ENCODE assay signal across 24 mouse cellular contexts in genomic region chr3:104942682-104943081, GRCm38 (mm10). TPM values are rescaled to one million over a fixed set of nuclear protein-coding genes. Genes with fewer than 3 reads are reported as not detected.
DNase-seq lines count a peak whose midpoint lies in the region; ATAC-seq and TF ChIP-seq lines count a peak whose summit lies in the region.
"Had no signal": no experiment of that assay in that cellular context is flagged by ENCODE, and none has a peak within 500 bp of the region (broad histone marks: within the 10 kb centered on the region; RNA-seq: fewer than 3 reads in every experiment).

No protein-coding gene starts in this region.

- no peaks in the 10 kb centered on the region for H3K27me3 ChIP-seq in heart, embryonic 12.5 days (replicated peaks)
- H3K27me3 ChIP-seq in kidney, embryonic 14.5 days (ENCODE audit: control insufficient read depth, insufficient read depth, low read length), result no peaks in the 10 kb centered on the region
- H3K27me3 ChIP-seq in Patski, result no peaks in the 10 kb centered on the region
- no peaks in the 10 kb centered on the region for H3K27me3 ChIP-seq in limb, embryonic 10.5 days (ENCODE audit: low read depth, poor library complexity, severe bottlenecking)
- H3K27me3 ChIP-seq: embryonic facial prominence, embryonic 15.5 days; forebrain, embryonic 12.5 days; liver, embryonic 15.5 days; neural tube, embryonic 13.5 days had no signal

- no peak for DNase-seq in heart, postnatal 10 days
- DNase-seq in kidney, adult 9 months, result no peak
- no peak for DNase-seq in Patski (ENCODE audit: low read depth, low spot score)
- DNase-seq in limb, embryonic 10.5 days (ENCODE audit: low spot score), result no peak
- DNase-seq in thymus, postnatal 25 days, result no peak
- DNase-seq: cerebellum, adult 2 months; cerebellum, postnatal 14 days; forebrain, postnatal 0 days; gastrocnemius, postnatal 10 days; kidney, postnatal 36 days; layer of hippocampus, postnatal 36 days; left cerebral cortex, postnatal 4 days; lung, embryonic 14.5 days; lung, postnatal 14 days; right cerebral cortex, postnatal 4 days had no signal

- WGBS in heart, embryonic 12.5 days, result 23% methylated on average over 5 of the region's 5 CpGs
- WGBS in kidney, embryonic 14.5 days, result 55% methylated on average over 5 of the region's 5 CpGs
- WGBS in limb, embryonic 10.5 days, result 62% methylated on average over 5 of the region's 5 CpGs

- POLR2A ChIA-PET in Patski (lab: Charles Lee), result interaction anchor here (1.5 to 2.7 kb wide), 2 partner anchors 14 to 15 kb away, joined by 3 to 11 read pairs; no protein-coding TSS in a partner anchor

- no peak overlapping the region for H3K4me3 ChIP-seq in heart, embryonic 12.5 days
- no peak overlapping the region for H3K4me3 ChIP-seq in kidney, embryonic 14.5 days (ENCODE audit: low read length)
- H3K4me3 ChIP-seq in limb, embryonic 10.5 days, result no peak overlapping the region
- H3K4me3 ChIP-seq: embryonic facial prominence, embryonic 15.5 days; forebrain, embryonic 12.5 days; layer of hippocampus, adult 2 months; liver, embryonic 15.5 days; neural tube, embryonic 13.5 days had no signal

- no peak for ATAC-seq in heart, embryonic 12.5 days (ENCODE audit: insufficient number of reproducible peaks, low FRiP score)
- no peak for ATAC-seq in kidney, embryonic 14.5 days (ENCODE audit: low FRiP score, low TSS enrichment)
- ATAC-seq in Patski, result peak; percentile 7
- ATAC-seq: CD4-positive, CD25-positive, alpha-beta regulatory T cell, adult 4 months; forebrain, postnatal 0 days; hindbrain, embryonic 16.5 days had no signal

- no peak overlapping the region for H3K9ac ChIP-seq in heart, embryonic 12.5 days
- no peak overlapping the region for H3K9ac ChIP-seq in kidney, embryonic 14.5 days (ENCODE audit: low read depth, low read length)
- H3K9ac ChIP-seq: embryonic facial prominence, embryonic 15.5 days; forebrain, embryonic 12.5 days; forebrain, postnatal 0 days; liver, embryonic 15.5 days; lung, embryonic 14.5 days; neural tube, embryonic 13.5 days had no signal

- CTCF ChIA-PET in Patski (lab: Charles Lee), result interaction anchor here (1.3 to 1.5 kb wide), 3 partner anchors 12 to 116 kb away, joined by 3 to 7 read pairs (median 4); no protein-coding TSS in a partner anchor

- H3K4me2 ChIP-seq in heart, embryonic 12.5 days, result no peak overlapping the region
- no peak overlapping the region for H3K4me2 ChIP-seq in kidney, embryonic 14.5 days (replicated peaks; ENCODE audit: low read depth, low read length)
- H3K4me2 ChIP-seq: embryonic facial prominence, embryonic 15.5 days; forebrain, embryonic 12.5 days; liver, embryonic 15.5 days; lung, embryonic 14.5 days; neural tube, embryonic 13.5 days had no signal

- TF ChIP-seq CTCF in Patski (IDR thresholded peaks at IDR 0.05), result no peak

- H3K9me3 ChIP-seq in heart, embryonic 12.5 days (replicated peaks), result no peaks in the 10 kb centered on the region
- H3K9me3 ChIP-seq in kidney, embryonic 14.5 days (ENCODE audit: control insufficient read depth, low read length), result no peaks in the 10 kb centered on the region
- H3K9me3 ChIP-seq in limb, embryonic 10.5 days (replicated peaks), result no peaks in the 10 kb centered on the region
- H3K9me3 ChIP-seq: embryonic facial prominence, embryonic 15.5 days; forebrain, embryonic 12.5 days; liver, embryonic 15.5 days; neural tube, embryonic 13.5 days had no signal

- H3K36me3 ChIP-seq in heart, embryonic 12.5 days, result peaks cover 21% of the 10 kb centered on the region
- peaks cover 13% of the 10 kb centered on the region; the same call in 1 of the 2 replicates for H3K36me3 ChIP-seq in kidney, embryonic 14.5 days (ENCODE audit: control insufficient read depth, insufficient read depth, low read length)
- peaks cover 28% of the 10 kb centered on the region for H3K36me3 ChIP-seq in limb, embryonic 10.5 days

- peak overlapping the region; percentile 26; the same call in 1 of the 2 replicates for H3K27ac ChIP-seq in heart, embryonic 12.5 days (ENCODE audit: poor library complexity, severe bottlenecking)
- H3K27ac ChIP-seq in kidney, embryonic 14.5 days (ENCODE audit: low read depth, low read length), result 0 out of 2 replicates have a peak overlapping the region, but pooled peaks have one; percentile 7
- peak overlapping the region; percentile 59 for H3K27ac ChIP-seq in limb, embryonic 10.5 days
- H3K27ac ChIP-seq: embryonic facial prominence, embryonic 15.5 days; forebrain, embryonic 12.5 days; layer of hippocampus, adult 2 months; liver, embryonic 15.5 days had no signal

- in situ Hi-C loops in Patski (cut with MboI; ENCODE audit: low pct_unique_long_range_greater_than_20kb), result no loop called here

- peaks cover 53% of the 10 kb centered on the region for H3K4me1 ChIP-seq in heart, embryonic 12.5 days (replicated peaks)
- H3K4me1 ChIP-seq in kidney, embryonic 14.5 days (ENCODE audit: control insufficient read depth, insufficient read depth, low read length), result peaks cover 14% of the 10 kb centered on the region; the same call in 1 of the 2 replicates
- peaks cover 55% of the 10 kb centered on the region for H3K4me1 ChIP-seq in limb, embryonic 10.5 days
- H3K4me1 ChIP-seq: liver, embryonic 15.5 days had no signal

- intact Hi-C loops in heart, postnatal 10 days (cut with DNase I), result no loop called here

RNA-seq across cellular contexts. Expression of gene Wnt2b, which starts 19.0 kb away (rescaled TPM):
- polyA plus RNA-seq in heart, embryonic 12.5 days (2016; fragmentation: Nextera tagmentation; extraction: Ambion mirVana), result 1.3 and 1.4 TPM in 2 replicates
- 1 to 10 TPM in 1 of 2 experiments, under 1 TPM in 1; 0.84 to 2.1 TPM for total RNA-seq in heart, postnatal 10 days (2021)
- polyA plus RNA-seq in kidney, embryonic 14.5 days (2014; fragmentation: Nextera tagmentation; extraction: Ambion mirVana), result 0.39 and 0.62 TPM in 2 replicates
- polyA plus RNA-seq in Patski (2021), result 1.7 TPM
- polyA plus RNA-seq in limb, embryonic 10.5 days (2016; fragmentation: Nextera tagmentation; extraction: Ambion mirVana), result 0.28 and 0.39 TPM in 2 replicates

Comparison
In these comparisons a context has a peak if more than half of its experiments do, and no peak if none do; other contexts are left out.
1. H3K27ac ChIP-seq: peak in every context shown above with its lines; median percentile 59 in limb, embryonic 10.5 days; 26 in heart, embryonic 12.5 days; 7 in kidney, embryonic 14.5 days.